Mouse (Mus musculus) forebrain, embryonic 14.5 days (tissue): ENCODE measurements around the gene Ncoa1. TPM values are rescaled to one million over a fixed set of nuclear protein-coding genes. Genes with fewer than 3 reads are reported as not detected.
"Not testable (repeated sequence)": the region's sequence is repeated elsewhere in the genome, so short reads cannot be mapped to it uniquely, and the experiment has no call there.

Experiments used
- ATAC-seq: fragments of 200-750 bp; cut with Nextera tagmentation; 2 replicates; pipeline ENCODE4 v1.8.0; 2017; ENCODE audit warnings: mild to moderate bottlenecking, moderate library complexity
- DNase-seq: peaks from one replicate; pipeline ENCODE4 v3.0.0-alpha.2; 2015; ENCODE audit warnings: low spot score
- H3K27ac ChIP-seq: fragments of 300-500 bp; sonication (generic); 2 replicates; pipeline ENCODE4 v1.5.1; 2014; ENCODE audit warnings: low read depth, mild to moderate bottlenecking, control low read depth, low read length, moderate library complexity
- H3K27me3 ChIP-seq: fragments of 300-500 bp; sonication (generic); replicated peaks from 2 replicates; pipeline ENCODE4 v1.6.1; 2014; ENCODE audit warnings: low read length, control low read depth, mixed read lengths; ENCODE audit not compliant: control insufficient read depth, insufficient read depth
- H3K36me3 ChIP-seq: fragments of 300-500 bp; sonication (generic); 2 replicates; pipeline ENCODE4 v1.6.1; 2014; ENCODE audit warnings: low read length, control low read depth; ENCODE audit not compliant: control insufficient read depth, insufficient read depth
- H3K4me1 ChIP-seq: fragments of 300-500 bp; sonication (generic); 2 replicates; pipeline ENCODE4 v1.6.1; 2014; ENCODE audit warnings: antibody characterized with exemption, low read length, control low read depth; ENCODE audit not compliant: control insufficient read depth, insufficient read depth
- H3K4me2 ChIP-seq: fragments of 300-500 bp; sonication (generic); 2 replicates; pipeline ENCODE4 v1.6.1; 2014; ENCODE audit warnings: mild to moderate bottlenecking, control low read depth, low read length
- H3K4me3 ChIP-seq: fragments of 300-500 bp; sonication (generic); 2 replicates; pipeline ENCODE4 v1.5.1; 2014; ENCODE audit warnings: low read depth, low read length, control low read depth
- H3K9ac ChIP-seq: fragments of 300-500 bp; sonication (generic); 2 replicates; pipeline ENCODE4 v1.6.1; 2014; ENCODE audit warnings: mild to moderate bottlenecking, low read length, control low read depth, moderate library complexity
- H3K9me3 ChIP-seq: fragments of 300-500 bp; sonication (generic); replicated peaks from 2 replicates; pipeline ENCODE4 v1.6.1; 2016; ENCODE audit warnings: low read length, control low read depth, mixed read lengths; ENCODE audit not compliant: control insufficient read depth
- WGBS: fragments of 180-500 bp; shearing (Covaris S2); extraction: QIAGEN DNeasy Blood & Tissue Kit; methylation state at CpG from one replicate; pipeline ENCODE4 v1.1.7; 2014; 5-methylcytosine and 5-hydroxymethylcytosine counted together
- polyA plus RNA-seq: library from polyadenylated mRNA; unstranded; fragments of >200 nt; fragmentation: Nextera tagmentation; extraction: Ambion mirVana; gene quantifications from 2 replicates; pipeline ENCODE4 v1.2.1, GENCODE M21; 2014

The Ncoa1 gene
- polyA plus RNA-seq, 1 experiment from 2014 or later: 17.8 TPM

DNA sequence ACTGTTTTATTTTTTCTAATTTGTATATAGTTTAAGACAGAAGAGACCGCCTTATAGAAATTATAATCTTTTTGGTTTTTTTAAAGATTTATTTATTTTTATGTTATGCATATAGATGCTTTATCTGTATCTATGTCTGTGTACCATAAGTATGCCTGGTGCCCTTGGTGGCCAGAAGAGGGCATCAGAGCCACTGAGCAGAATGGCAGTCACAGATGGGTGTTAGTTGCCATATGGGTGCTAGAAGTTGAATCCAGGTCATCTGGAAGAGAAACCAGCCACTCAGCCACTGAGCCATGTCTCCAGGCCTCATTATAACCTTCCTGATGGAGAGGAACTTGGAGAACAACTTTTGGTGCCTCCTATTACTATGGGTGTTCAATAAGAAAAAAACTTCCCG is 16.0 kb downstream of the Ncoa1 start:
- H3K4me2 ChIP-seq: no peak overlapping the region
- H3K9me3 ChIP-seq: no peaks in the 10 kb centered on the region
- no peak overlapping the region for H3K9ac ChIP-seq
- no peaks in the 10 kb centered on the region for H3K27me3 ChIP-seq
- WGBS: 98% methylated on average over 2 of the region's 2 CpGs
- no peak for DNase-seq
- H3K27ac ChIP-seq: no peak overlapping the region
- no peaks in the 10 kb centered on the region for H3K36me3 ChIP-seq
- no peak overlapping the region for H3K4me3 ChIP-seq
- H3K4me1 ChIP-seq: peaks cover 3% of the 10 kb centered on the region; the same call in 1 of the 2 replicates
- ATAC-seq: no peak

GRCm38 (mm10) chr12:4454956-4455565 is 21.9 kb downstream of the Ncoa1 start:
- Histone ChIP-seq H3K4me1 (peaks cover 11% of the 10 kb centered on the region), H3K27ac (no peak overlapping the region), H3K9ac (no peak overlapping the region), H3K4me3 (no peak overlapping the region), H3K27me3 (no peaks in the 10 kb centered on the region), H3K36me3 (no peaks in the 10 kb centered on the region), H3K4me2 (no peak overlapping the region), H3K9me3 (no peaks in the 10 kb centered on the region; the same call in 1 of the 2 replicates)
- DNase-seq: no peak
- ATAC-seq: no peak
- WGBS: 90% methylated on average over 10 of the region's 10 CpGs

GRCm38 (mm10) chr12:4454248-4454647 is 22.7 kb downstream of the Ncoa1 start:
- ATAC-seq (no peak), DNase-seq (no peak)
- 87% methylated on average over 4 of the region's 4 CpGs for WGBS
- H3K27ac ChIP-seq: no peak overlapping the region
- H3K27me3 ChIP-seq: no peaks in the 10 kb centered on the region
- H3K9ac ChIP-seq: no peak overlapping the region
- H3K4me2 ChIP-seq: no peak overlapping the region
- H3K9me3 ChIP-seq: no peaks in the 10 kb centered on the region; the same call in 1 of the 2 replicates
- no peak overlapping the region for H3K4me3 ChIP-seq
- peaks cover 11% of the 10 kb centered on the region for H3K4me1 ChIP-seq
- H3K36me3 ChIP-seq: no peaks in the 10 kb centered on the region

DNA sequence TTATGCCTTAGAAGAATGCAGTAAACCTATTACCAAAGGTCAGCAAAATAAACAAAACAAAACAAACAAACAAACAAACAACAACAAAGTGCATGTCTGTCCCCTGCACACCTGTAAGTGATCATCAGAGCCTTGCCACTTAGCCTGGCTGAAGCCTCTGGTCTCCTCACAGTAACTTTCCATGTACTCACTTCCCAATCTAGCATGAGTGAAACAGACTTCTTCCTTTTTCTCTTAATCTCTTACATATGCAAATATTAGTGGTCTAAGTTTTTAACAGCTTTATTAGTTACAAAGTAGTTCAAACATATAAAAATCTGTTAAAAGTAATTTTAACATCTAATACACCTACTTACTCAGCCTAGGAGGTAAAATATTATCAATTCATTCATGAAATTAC is 24.7 kb downstream of the Ncoa1 start:
- H3K4me1 ChIP-seq: peaks cover 9% of the 10 kb centered on the region
- ATAC-seq (no peak), DNase-seq (no peak)
- H3K4me3 ChIP-seq: no peak overlapping the region
- H3K4me2 ChIP-seq: no peak overlapping the region
- H3K27me3 ChIP-seq: no peaks in the 10 kb centered on the region
- H3K9me3 ChIP-seq: no peaks in the 10 kb centered on the region; the same call in 1 of the 2 replicates
- H3K9ac ChIP-seq: no peak overlapping the region
- no peak overlapping the region for H3K27ac ChIP-seq
- H3K36me3 ChIP-seq: no peaks in the 10 kb centered on the region

- not testable (repeated sequence) for H3K36me3 ChIP-seq, H3K9ac ChIP-seq, H3K9me3 ChIP-seq, H3K27me3 ChIP-seq, H3K27ac ChIP-seq, H3K4me2 ChIP-seq, H3K4me3 ChIP-seq, DNase-seq, ATAC-seq, H3K4me1 ChIP-seq
These were observed 26.5 kb downstream of the Ncoa1 start for GRCm38 (mm10) chr12:4450485-4450884.

DNA sequence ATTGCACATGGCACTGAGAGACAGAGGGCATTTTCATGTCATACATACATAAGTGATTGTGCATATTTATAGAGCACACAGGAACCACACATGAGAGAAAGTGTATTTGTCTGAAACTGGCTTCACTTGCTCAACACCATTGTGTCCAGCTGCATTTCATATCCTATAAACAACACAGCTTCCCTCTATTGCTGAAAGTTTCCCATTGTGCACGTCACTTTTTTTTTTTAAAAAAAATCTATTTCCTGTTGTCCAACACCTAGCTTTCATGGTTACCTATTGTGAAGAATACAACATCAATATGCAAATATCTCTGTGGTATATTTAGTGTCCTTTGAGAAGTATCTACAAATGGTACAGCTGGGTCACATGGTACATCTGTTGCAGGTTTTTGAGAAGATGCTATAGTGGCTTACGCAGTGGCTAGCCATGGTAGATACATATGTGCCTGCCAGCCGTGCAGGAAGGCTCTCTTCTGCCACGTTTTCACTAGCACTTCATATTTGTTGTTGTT is 28.8 kb downstream of the Ncoa1 start:
- H3K36me3 ChIP-seq: no peaks in the 10 kb centered on the region

DNA sequence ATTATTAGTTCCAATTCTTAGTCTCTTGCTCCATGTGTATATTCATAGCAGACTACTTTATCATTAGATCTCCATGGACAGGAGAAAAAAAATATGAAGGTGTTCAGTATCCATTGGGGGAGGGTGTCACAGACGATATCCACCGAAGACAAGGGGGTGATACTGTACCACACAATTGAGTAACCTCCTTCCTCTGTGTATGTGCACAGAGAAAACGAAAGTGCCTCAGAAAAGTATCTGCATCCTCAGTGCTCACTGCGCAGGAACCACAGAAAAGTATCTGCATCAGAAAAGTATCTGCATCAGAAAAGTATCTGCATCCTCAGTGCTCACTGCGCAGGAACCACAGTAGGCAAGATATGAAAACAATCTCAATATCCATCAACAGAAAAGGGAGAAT is 32.0 kb downstream of the Ncoa1 start:
- 93% methylated on average over 5 of the region's 5 CpGs for WGBS
- ATAC-seq (no peak), DNase-seq (no peak)
- H3K27ac ChIP-seq: no peak overlapping the region
- H3K27me3 ChIP-seq: no peaks in the 10 kb centered on the region
- H3K36me3 ChIP-seq: no peaks in the 10 kb centered on the region
- H3K4me2 ChIP-seq: no peak overlapping the region
- no peak overlapping the region for H3K4me3 ChIP-seq
- H3K9me3 ChIP-seq: no peaks in the 10 kb centered on the region
- H3K9ac ChIP-seq: no peak overlapping the region
- no peaks in the 10 kb centered on the region for H3K4me1 ChIP-seq

More for the DNA sequence above, 28.8 kb downstream of the Ncoa1 start:
- ATAC-seq: no peak
- H3K27ac ChIP-seq: no peak overlapping the region
- no peaks in the 10 kb centered on the region; the same call in 1 of the 2 replicates for H3K9me3 ChIP-seq
- H3K4me1 ChIP-seq: 0 out of 2 replicates have a peak, but pooled peaks cover under 1% of the 10 kb centered on the region
- WGBS: 89% methylated on average over 4 of the region's 4 CpGs
- H3K27me3 ChIP-seq: no peaks in the 10 kb centered on the region
- DNase-seq: no peak
- H3K4me3 ChIP-seq: no peak overlapping the region
- no peak overlapping the region for H3K9ac ChIP-seq
- H3K4me2 ChIP-seq: no peak overlapping the region

- Histone ChIP-seq H3K4me3 (no peak overlapping the region), H3K4me1 (no peaks in the 10 kb centered on the region), H3K9ac (no peak overlapping the region), H3K27me3 (no peaks in the 10 kb centered on the region), H3K27ac (no peak overlapping the region), H3K4me2 (no peak overlapping the region), H3K36me3 (no peaks in the 10 kb centered on the region), H3K9me3 (no peaks in the 10 kb centered on the region)
- WGBS: 77% methylated on average over 3 of the region's 3 CpGs
- DNase-seq (no peak), ATAC-seq (no peak)
These were observed 35.5 kb downstream of the Ncoa1 start for GRCm38 (mm10) chr12:4441451-4441850.

DNA sequence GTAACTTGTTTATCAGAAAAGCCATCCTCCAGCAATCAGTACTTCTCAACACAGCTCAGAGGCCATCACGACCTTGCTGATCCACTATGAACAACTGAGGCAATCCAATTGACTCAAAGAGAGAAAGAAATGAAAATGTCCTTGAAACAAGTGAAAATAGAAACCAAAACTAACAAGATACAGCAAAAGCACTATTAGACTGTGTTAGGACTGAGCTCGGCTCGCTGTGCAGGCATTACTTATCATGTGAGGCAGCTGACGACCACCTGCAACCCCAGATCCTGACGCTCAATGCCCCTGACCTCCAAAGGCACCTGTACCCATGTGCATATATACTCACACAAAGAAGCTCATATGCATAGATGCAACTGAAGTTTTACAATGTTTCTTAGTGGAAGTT is 40.8 kb downstream of the Ncoa1 start:
- no peaks in the 10 kb centered on the region for H3K36me3 ChIP-seq
- H3K27ac ChIP-seq: no peak overlapping the region
- no peaks in the 10 kb centered on the region for H3K4me1 ChIP-seq
- ATAC-seq (no peak), DNase-seq (no peak)
- H3K9ac ChIP-seq: no peak overlapping the region
- no peak overlapping the region for H3K4me2 ChIP-seq
- no peaks in the 10 kb centered on the region for H3K9me3 ChIP-seq
- no peak overlapping the region for H3K4me3 ChIP-seq
- 88% methylated on average over 5 of the region's 5 CpGs for WGBS
- no peaks in the 10 kb centered on the region for H3K27me3 ChIP-seq
